Mouse (Mus musculus) megakaryocyte-erythroid progenitor cell, adult 5-6 weeks (primary cell): ENCODE measurements around the gene Hist1h2ab. TPM values are rescaled to one million over a fixed set of nuclear protein-coding genes. Genes with fewer than 3 reads are reported as not detected.

Experiments
- ATAC-seq: replicated peaks from 2 replicates; pipeline ENCODE4 v1.8.0; 2016; ENCODE audit warnings: mild to moderate bottlenecking, inconsistent platforms; ENCODE audit not compliant: severe bottlenecking, poor library complexity, low FRiP score, low TSS enrichment
- total RNA-seq, 2 experiments: library from RNA; stranded (forward) in 1 of 2; stranded (reverse) in 1 of 2; fragments of 200-1000, 215-1000 nt in 1 of 2; fragments of >200 nt in 1 of 2; fragmentation: Nextera tagmentation in 1 of 2; gene quantifications; 2 replicates each; pipeline ENCODE4 v1.2.3; 2014 to 2017

The Hist1h2ab gene
- total RNA-seq, 2 experiments from 2014 or later: 80.3 to 2,308 TPM

DNA sequence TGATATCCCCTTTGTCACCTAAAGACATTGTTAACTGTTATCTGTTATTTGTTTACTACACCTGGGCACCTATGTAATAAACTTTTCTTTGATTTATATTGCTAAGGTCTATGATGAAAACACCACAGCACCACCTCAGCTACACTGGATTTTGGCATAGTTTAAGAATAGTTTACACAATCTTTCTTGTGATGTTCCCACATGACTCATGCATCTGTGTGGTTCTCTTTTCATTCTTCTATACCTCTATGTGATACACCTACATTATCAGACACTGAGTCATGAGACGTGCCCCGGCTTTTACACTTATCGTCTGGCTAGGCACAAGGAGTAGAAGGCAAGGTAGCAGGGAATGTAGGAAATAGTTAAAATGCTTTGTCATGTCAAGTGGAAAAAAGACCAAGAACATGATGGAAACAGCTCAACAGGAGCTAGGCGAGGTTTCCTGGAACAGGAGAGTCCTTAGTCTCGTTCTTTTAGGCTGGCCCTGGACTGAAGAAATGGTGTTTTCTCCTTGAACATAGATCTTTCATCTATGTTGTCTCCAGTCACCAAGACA lies 1.3 kb upstream of the Hist1h2ab start:
- ATAC-seq: no peak

- 0 out of 2 replicates have a peak, but pooled peaks have one; percentile 15 for ATAC-seq
Observed at GRCm38 (mm10) chr13:23751478-23751956, 591 bp downstream of the Hist1h2ab start.

DNA sequence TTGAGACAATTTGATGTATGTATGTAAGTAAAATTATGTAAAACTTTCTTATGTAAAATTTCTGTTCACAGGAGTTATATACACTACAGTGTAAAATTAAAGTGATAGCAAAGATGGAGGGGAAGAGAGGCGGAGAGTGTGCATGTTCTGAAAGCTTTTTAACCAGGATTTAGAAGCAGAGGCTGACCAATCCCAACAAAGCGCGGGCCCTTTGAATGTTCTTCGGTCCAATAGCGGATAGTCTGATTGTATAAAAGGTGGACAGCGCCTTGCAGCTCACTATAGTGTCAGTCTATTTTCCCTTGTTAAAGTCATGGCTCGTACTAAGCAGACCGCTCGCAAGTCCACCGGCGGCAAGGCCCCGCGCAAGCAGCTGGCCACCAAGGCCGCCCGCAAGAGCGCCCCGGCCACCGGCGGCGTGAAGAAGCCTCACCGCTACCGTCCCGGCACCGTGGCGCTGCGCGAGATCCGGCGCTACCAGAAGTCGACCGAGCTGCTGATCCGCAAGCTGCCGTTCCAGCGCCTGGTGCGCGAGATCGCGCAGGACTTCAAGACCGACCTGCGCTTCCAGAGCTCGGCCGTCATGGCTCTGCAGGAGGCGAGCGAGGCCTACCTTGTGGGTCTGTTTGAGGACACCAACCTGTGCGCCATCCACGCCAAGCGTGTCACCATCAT lies 1.3 kb downstream of the Hist1h2ab start, which contains the start of gene Hist1h3b:
TSS of gene Hist1h3b (plus strand) at position 201 of the 675 bp plus-strand sequence.
- ATAC-seq: peak; percentile 71

DNA sequence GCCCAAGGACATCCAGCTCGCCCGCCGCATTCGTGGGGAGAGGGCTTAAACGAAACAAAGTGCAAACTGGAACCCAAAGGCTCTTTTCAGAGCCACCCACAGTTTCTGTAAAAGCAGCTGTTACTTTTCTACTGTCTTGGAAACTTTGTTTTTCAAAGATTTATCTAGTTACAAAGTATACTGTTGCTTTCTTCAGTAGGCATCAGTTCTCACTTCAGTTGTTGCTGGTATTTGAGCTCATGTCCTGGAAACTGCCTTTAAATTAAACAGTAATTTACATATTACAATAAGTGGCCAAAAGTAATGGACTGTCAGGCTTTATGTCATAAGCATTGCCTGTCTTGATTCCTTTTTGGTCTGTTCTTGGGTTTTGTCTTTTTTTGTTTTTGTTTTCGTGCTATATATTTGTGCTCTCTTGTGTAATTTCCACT lies 1.8 kb downstream of the Hist1h2ab start:
- no peak for ATAC-seq

- ATAC-seq: no peak
Observed at GRCm38 (mm10) chr13:23753314-23754078, 2.6 kb downstream of the Hist1h2ab start.

DNA sequence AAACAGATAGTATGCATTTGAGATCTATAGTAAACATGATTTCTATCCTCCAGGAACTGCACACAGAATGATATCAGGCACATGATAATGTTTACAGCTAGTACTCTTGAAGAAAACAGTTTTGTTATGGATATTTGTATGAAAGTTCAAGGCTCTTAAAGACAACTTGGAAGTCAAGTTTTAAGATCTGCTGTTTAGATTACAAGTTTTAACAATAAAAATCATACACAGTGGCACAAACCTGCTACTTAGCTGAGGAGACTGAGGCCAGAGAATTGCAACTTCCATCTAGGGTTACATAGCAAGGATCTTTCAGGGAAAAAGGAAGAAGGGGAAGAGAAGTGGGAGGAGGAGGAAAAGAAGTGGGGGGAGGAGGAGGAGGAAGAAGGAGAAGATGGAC lies 4.1 kb downstream of the Hist1h2ab start:
- ATAC-seq: no peak

- peak; percentile 45 for ATAC-seq
Observed at GRCm38 (mm10) chr13:23756790-23757189, 5.9 kb downstream of the Hist1h2ab start, which contains the start of gene Hist1h4b. Hist1h4b (plus strand) TSS chr13:23757013.

GRCm38 (mm10) chr13:23757211-23757773 lies 6.4 kb downstream of the Hist1h2ab start:
- ATAC-seq: peak; percentile 38

- no peak for ATAC-seq
Observed at GRCm38 (mm10) chr13:23757921-23758320, 7.0 kb downstream of the Hist1h2ab start.

- ATAC-seq: no peak
Observed at GRCm38 (mm10) chr13:23759251-23759771, 8.4 kb downstream of the Hist1h2ab start.

GRCm38 (mm10) chr13:23759916-23760239 lies 9.0 kb downstream of the Hist1h2ab start:
- no peak for ATAC-seq

GRCm38 (mm10) chr13:23760240-23760971 lies 9.5 kb downstream of the Hist1h2ab start:
- ATAC-seq: no peak

DNA sequence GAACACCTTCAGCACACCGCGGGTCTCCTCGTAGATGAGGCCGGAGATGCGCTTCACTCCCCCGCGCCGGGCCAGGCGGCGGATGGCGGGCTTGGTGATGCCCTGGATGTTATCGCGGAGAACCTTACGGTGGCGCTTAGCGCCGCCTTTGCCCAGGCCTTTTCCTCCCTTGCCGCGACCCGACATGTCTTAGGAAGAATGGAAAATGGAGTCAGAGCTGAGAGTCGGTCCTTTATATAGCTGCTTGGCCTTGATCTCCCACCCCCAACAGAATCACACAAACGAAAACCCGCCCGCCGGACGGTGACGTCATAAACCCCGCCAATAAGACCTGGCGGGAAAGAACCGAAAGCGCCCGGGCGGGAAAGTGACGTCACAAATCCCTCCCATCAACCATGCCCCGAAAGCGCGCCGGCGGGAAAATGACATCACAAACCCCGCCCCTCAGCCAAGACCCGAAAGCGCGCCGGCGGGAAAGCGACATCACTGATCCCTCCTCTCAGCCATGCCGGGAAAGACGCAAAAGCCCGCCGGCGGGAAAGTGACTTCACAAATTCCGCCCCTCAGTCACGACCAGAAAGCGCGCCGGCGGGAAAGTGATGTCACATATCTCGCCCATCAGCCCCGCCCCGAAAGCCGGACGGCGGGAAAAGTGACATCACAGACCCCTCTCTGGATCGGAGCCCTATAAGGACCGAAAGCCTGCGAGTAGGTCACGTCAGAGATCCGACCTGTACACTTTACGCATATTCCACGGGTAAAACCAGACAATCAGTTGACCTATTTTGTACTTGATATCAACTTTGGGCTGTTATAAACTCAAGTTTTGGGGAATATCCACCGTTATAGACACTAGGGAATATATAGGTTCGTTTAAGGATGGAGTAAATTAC lies 10.3 kb downstream of the Hist1h2ab start, which contains the start of gene Hist1h4a:
TSS of gene Hist1h4a (minus strand) at position 259 of the 893 bp plus-strand sequence.
- ATAC-seq: peak; percentile 42

DNA sequence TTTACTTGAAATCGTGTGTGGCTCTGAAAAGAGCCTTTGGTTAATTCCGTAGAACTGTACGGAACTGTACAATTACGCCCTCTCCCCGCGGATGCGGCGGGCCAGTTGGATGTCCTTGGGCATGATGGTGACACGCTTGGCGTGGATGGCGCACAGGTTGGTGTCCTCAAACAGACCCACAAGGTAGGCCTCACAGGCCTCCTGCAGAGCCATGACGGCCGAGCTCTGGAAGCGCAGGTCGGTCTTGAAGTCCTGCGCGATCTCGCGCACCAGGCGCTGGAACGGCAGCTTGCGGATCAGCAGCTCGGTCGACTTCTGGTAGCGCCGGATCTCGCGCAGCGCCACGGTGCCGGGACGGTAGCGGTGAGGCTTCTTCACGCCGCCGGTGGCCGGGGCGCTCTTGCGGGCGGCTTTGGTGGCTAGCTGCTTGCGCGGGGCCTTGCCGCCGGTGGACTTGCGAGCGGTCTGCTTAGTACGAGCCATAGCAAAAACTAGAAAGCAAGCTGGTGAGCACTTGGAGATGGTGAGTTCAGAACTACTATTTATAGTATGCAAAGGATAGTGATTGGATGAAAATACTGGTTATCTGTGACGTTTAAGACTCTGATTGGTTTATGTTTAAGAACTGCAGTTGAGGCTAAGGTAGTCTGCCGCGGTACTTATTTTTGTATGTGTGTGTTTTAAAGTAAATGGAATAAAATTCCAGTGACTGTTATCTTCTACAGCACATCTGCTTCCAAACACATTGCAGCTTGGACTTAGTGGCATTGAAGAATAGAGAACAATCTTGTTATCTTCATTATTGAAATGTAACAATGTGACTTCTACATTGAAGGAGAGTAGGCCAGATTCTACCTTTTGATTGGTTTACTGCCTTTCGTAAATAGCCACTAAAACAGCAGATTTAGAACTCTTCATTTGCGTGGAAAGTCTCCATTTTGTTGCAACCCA lies 11.2 kb downstream of the Hist1h2ab start, which contains the start of gene Hist1h3a:
TSS of gene Hist1h3a (minus strand) at position 516 of the 951 bp plus-strand sequence.
- peak; percentile 40 for ATAC-seq

DNA sequence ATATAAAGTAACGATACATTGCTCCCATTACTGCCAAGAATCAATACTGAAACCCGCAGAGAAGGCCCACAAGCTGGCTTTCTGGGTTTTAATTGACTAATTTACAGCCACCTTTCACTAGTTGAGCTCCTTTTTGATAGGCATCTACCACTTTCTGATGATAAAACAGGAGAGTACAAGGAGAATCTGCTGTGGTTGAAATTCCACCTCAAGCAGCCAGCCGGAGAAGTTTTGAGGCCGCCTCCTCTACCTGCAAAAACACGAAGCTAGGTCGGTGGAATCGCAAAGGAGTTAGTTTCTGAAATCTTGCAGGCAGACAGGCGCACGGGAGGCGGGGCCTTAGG lies 12.3 kb downstream of the Hist1h2ab start:
- no peak for ATAC-seq

GRCm38 (mm10) chr13:23763586-23764323 lies 12.8 kb downstream of the Hist1h2ab start, which contains the start of gene Hist1h1a:
Hist1h1a (plus strand) TSS chr13:23763666.
- peak; percentile 43 for ATAC-seq
